Mouse (Mus musculus) midbrain, postnatal 0 days (tissue): Measurements from ENCODE around the gene Spns2. TPM values are rescaled to one million over a fixed set of nuclear protein-coding genes. Genes with fewer than 3 reads are reported as not detected.

Source experiments
- ATAC-seq: fragments of 200-750 bp; cut with Nextera tagmentation; 2 replicates; pipeline ENCODE4 v1.8.0; 2017; ENCODE audit warnings: moderate number of reproducible peaks, mild to moderate bottlenecking, moderate TSS enrichment, moderate library complexity; ENCODE audit not compliant: low FRiP score
- DNase-seq: peaks from one replicate; pipeline ENCODE4 v3.0.0-alpha.2; 2015; ENCODE audit warnings: low spot score
- H3K27ac ChIP-seq: fragments of 300-500 bp; sonication (generic); 2 replicates; pipeline ENCODE4 v1.5.1; 2014; ENCODE audit warnings: low read depth, mild to moderate bottlenecking, low read length, mixed read lengths
- H3K27me3 ChIP-seq: fragments of 300-500 bp; sonication (generic); 2 replicates; pipeline ENCODE4 v1.6.1; 2014; ENCODE audit warnings: low read length, control low read depth, mixed read lengths; ENCODE audit not compliant: insufficient read depth
- H3K36me3 ChIP-seq: fragments of 300-500 bp; sonication (generic); 2 replicates; pipeline ENCODE4 v1.6.1; 2014; ENCODE audit warnings: low read length, control low read depth, mixed read lengths; ENCODE audit not compliant: insufficient read depth
- H3K4me1 ChIP-seq: fragments of 300-500 bp; sonication (generic); 2 replicates; pipeline ENCODE4 v1.6.1; 2014; ENCODE audit warnings: mild to moderate bottlenecking, control low read depth, antibody characterized with exemption, low read length, mixed read lengths; ENCODE audit not compliant: insufficient read depth
- H3K4me2 ChIP-seq: fragments of 300-500 bp; sonication (generic); 2 replicates; pipeline ENCODE4 v1.6.1; 2014; ENCODE audit warnings: low read depth, mild to moderate bottlenecking, low read length, mixed read lengths; ENCODE audit not compliant: poor library complexity, severe bottlenecking
- H3K4me3 ChIP-seq: fragments of 300-500 bp; sonication (generic); 2 replicates; pipeline ENCODE4 v1.5.1; 2014; ENCODE audit warnings: low read depth, mild to moderate bottlenecking, low read length, moderate library complexity
- H3K9ac ChIP-seq: fragments of 300-500 bp; sonication (generic); replicated peaks from 2 replicates; pipeline ENCODE4 v1.6.1; 2014; ENCODE audit warnings: mild to moderate bottlenecking, low read length, moderate library complexity, mixed read lengths; ENCODE audit not compliant: poor library complexity, severe bottlenecking
- H3K9me3 ChIP-seq: fragments of 300-500 bp; sonication (generic); 2 replicates; pipeline ENCODE4 v1.6.1; 2016; ENCODE audit warnings: low read length, control low read depth
- CTCF ChIP-seq: IDR thresholded peaks from 2 replicates; pipeline ENCODE4 v1.5.1; 2016; ENCODE audit warnings: antibody characterized with exemption, mild to moderate bottlenecking
- WGBS: fragments of 180-500 bp; shearing (Covaris S2); extraction: QIAGEN DNeasy Blood & Tissue Kit; methylation state at CpG from one replicate; pipeline ENCODE4 v1.1.7; 2014; 5-methylcytosine and 5-hydroxymethylcytosine counted together
- polyA plus RNA-seq: library from polyadenylated mRNA; unstranded; fragments of >200 nt; fragmentation: Nextera tagmentation; extraction: Ambion mirVana; gene quantifications from 2 replicates; pipeline ENCODE4 v1.2.1, GENCODE M21; 2015
- total RNA-seq: library from RNA; depleted of rRNA; stranded (reverse); fragments of >200 nt; gene quantifications from 2 replicates; pipeline ENCODE4 v1.2.3, GENCODE M21; 2014; rRNA removed

The Spns2 gene
- 46.2 and 56.8 TPM in 2 replicates for total RNA-seq
- 7.7 TPM in 2 replicates for polyA plus RNA-seq

GRCm38 (mm10) chr11:72489881-72490301, at the start of gene Spns2:
Spns2 (minus strand) TSS chr11:72489904.
- TF ChIP-seq CTCF = peak; percentile 68
- peak within 1 kb of the TSS; percentile 78 for H3K4me2 ChIP-seq
- peaks cover 14% of the 10 kb centered on the region; the same call in 1 of the 2 replicates for H3K4me1 ChIP-seq
- peak within 1 kb of the TSS; percentile 90 for H3K9ac ChIP-seq
- ATAC-seq = peak; percentile 88
- DNase-seq = peak; percentile 94
- H3K4me3 ChIP-seq = peak within 1 kb of the TSS; percentile 81
- H3K27ac ChIP-seq = peak within 1 kb of the TSS; percentile 80
- H3K9me3 ChIP-seq = no peaks in the 10 kb centered on the region
- no peaks in the 10 kb centered on the region for H3K36me3 ChIP-seq
- WGBS = 1% methylated on average over 31 of the region's 42 CpGs
- no peaks in the 10 kb centered on the region; the same call in 1 of the 2 replicates for H3K27me3 ChIP-seq

DNA sequence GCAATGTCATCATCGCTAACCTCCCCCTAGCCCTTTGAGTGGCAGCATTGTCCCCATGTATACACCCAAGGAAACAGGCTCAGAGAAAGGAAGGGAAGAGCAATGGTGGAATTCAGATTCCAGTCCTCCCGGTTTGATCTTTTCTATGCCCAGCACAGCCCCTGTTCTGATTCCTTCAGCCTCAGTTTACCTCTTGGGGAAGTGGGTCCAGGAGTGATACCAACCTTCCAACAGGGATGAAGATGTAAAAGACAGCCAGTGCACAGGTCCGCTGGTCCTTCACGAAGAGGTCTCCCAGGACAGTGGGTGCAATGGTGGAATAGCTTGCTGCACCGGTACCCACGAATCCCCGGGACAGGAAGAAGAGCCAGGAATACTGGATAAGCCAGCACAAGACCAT, 49.1 kb upstream of the Spns2 start:
- ATAC-seq = no peak
- Histone ChIP-seq H3K4me2 (no peak overlapping the region), H3K36me3 (no peaks in the 10 kb centered on the region), H3K4me3 (no peak overlapping the region), H3K4me1 (no peaks in the 10 kb centered on the region), H3K9ac (no peak overlapping the region), H3K27me3 (no peaks in the 10 kb centered on the region), H3K9me3 (no peaks in the 10 kb centered on the region), H3K27ac (no peak overlapping the region)
- TF ChIP-seq CTCF = no peak
- 97% methylated on average over 7 of the region's 7 CpGs for WGBS
- no peak for DNase-seq

DNA sequence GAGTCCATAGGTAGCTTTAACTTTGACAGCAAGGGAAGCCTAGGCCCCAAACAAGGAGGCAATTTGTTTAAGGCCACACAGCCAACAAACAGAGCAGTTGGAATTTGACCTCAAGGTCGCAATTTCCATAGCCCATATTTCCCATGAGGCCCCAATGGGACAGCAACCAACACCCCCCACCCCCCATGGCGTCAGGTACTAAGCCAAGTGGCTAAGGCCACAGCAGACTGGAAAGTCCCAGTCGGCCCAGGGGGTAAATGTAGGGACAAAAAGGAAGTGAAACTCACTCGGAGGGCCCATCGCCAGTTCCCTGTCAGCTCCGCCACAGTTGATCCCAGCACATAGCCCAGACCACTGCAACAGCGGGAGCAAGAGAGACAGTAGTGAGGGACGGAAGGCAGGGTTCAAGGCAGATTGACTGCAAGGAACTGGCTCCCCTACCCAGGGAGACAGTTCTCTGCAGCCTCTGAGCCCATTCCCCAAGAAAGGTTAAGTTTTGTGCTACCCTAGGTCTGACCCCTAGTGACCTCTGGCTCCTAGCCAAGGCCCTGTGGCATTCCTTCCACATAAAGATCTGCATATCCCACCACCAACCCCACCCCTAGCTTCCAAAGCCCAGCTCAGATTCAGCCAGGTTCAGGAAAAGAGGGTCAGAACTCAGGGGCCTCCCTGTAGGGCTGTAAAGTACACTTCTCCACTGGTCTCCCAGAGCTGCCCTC, 48.5 kb upstream of the Spns2 start:
- 73% methylated on average over 8 of the region's 8 CpGs for WGBS
- DNase-seq (no peak), ATAC-seq (no peak)
- Histone ChIP-seq H3K9me3 (no peaks in the 10 kb centered on the region), H3K9ac (no peak overlapping the region), H3K4me2 (no peak overlapping the region), H3K27ac (no peak overlapping the region), H3K4me1 (no peaks in the 10 kb centered on the region), H3K27me3 (no peaks in the 10 kb centered on the region), H3K4me3 (no peak overlapping the region), H3K36me3 (no peaks in the 10 kb centered on the region)
- no peak for TF ChIP-seq CTCF

DNA sequence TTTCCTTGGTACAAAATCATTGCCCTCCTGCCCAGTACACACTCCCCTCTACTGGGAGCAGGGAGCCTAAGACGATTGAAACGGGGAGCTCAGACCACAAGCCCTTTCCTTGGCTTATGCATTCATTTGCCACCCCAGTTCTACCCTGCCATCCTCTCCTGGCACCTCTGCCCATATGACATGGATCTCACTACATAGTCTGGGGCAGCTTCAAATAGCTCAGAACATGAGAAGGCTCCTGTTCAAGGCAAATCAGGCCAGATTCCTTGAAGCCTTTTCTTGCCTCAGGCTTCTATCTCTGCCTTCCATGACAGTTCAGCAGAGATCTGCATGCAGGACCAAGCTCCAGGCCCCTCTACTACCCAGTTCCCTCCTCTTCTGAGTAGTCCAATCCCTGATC, 47.8 kb upstream of the Spns2 start:
- H3K9me3 ChIP-seq = no peaks in the 10 kb centered on the region
- ATAC-seq (no peak), DNase-seq (no peak)
- no peaks in the 10 kb centered on the region for H3K4me1 ChIP-seq
- H3K27ac ChIP-seq = no peak overlapping the region
- no peaks in the 10 kb centered on the region for H3K27me3 ChIP-seq
- H3K9ac ChIP-seq = no peak overlapping the region
- H3K4me2 ChIP-seq = no peak overlapping the region
- H3K4me3 ChIP-seq = no peak overlapping the region
- no peaks in the 10 kb centered on the region for H3K36me3 ChIP-seq
- no peak for TF ChIP-seq CTCF
- WGBS = 97% methylated on average over 2 of the region's 2 CpGs

DNA sequence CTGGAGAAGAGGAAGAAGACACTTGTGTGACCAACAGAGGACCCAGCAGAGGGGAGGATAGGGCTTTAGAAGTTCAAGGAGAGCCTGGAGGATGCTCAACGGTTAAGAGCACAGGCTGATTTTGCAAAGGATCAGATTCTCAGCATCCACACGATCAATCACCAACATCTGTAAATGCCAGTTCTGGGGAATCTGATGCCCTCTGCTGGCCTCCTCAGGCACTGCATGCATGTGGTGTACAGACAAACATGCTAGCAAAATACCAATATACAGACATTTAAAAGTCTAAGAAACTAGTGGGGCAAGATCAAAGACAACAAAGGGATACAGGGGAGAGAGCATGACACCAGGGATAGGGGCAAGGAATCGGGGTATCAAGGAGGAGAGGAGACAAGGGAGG, 45.8 kb upstream of the Spns2 start:
- no peaks in the 10 kb centered on the region for H3K27me3 ChIP-seq
- H3K27ac ChIP-seq = no peak overlapping the region
- TF ChIP-seq CTCF = peak; percentile 57
- ATAC-seq = no peak
- H3K9me3 ChIP-seq = no peaks in the 10 kb centered on the region
- H3K9ac ChIP-seq = no peak overlapping the region
- H3K4me3 ChIP-seq = no peak overlapping the region
- no peak overlapping the region for H3K4me2 ChIP-seq
- H3K4me1 ChIP-seq = no peaks in the 10 kb centered on the region
- WGBS = 67% methylated on average over 3 of the region's 3 CpGs
- no peak for DNase-seq
- H3K36me3 ChIP-seq = no peaks in the 10 kb centered on the region

GRCm38 (mm10) chr11:72532890-72533289, 43.2 kb upstream of the Spns2 start:
- Histone ChIP-seq H3K4me1 (no peaks in the 10 kb centered on the region), H3K36me3 (no peaks in the 10 kb centered on the region), H3K4me2 (no peak overlapping the region), H3K27ac (no peak overlapping the region), H3K9me3 (no peaks in the 10 kb centered on the region), H3K27me3 (no peaks in the 10 kb centered on the region), H3K9ac (no peak overlapping the region), H3K4me3 (no peak overlapping the region)
- WGBS = 77% methylated on average over 3 of the region's 3 CpGs
- ATAC-seq (no peak), DNase-seq (no peak)
- TF ChIP-seq CTCF = no peak
